Comparison of ENCODE assay signal across 8 mouse cellular contexts in the genomic region with DNA sequence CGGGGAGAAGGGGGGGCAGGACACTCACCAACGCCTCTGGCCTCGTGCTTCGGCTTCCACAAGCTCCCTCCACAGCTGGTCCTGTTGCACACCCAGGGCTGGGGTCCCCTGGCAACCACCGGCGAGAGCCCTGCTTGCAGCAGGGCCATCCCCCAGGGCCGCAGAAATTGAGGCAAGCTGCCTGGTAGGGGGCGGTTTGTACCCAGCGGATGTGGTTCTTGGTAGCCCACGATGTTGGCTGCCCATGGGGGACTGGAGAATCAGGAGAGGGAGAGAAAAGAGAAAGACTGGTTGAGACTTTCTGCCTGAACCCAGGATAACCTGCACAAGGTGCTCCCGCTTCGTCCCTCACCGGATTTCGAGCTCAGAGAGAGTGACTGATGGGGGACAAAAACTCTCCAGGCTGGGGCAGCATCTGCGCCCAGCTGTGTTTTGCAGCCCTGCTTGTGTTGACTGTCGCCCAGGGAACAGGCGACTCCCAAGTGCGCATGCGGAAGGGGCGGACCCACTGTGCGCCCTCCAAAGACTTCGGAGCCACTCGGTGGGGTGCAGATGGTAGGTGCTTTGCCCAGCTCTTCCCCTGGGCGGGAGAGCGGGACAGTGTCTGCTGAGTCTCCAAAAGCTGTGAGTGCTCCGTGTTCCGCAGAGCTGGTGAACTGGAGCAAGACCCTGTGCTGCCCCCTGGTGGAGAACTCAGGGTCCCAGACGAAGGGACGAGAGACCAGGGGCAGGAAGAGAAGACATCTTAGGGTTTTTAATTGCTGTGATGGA. TPM values are rescaled to one million over a fixed set of nuclear protein-coding genes. Genes with fewer than 3 reads are reported as not detected.
A peak's percentile ranks its signal among the peaks of the same experiment; 100 is the strongest.
DNase-seq lines count a peak whose midpoint lies in the region; ATAC-seq and TF ChIP-seq lines count a peak whose summit lies in the region.

A gene (minus strand): TSS at position 628 of the 771 bp plus-strand sequence.

- ATAC-seq in embryonic facial prominence, embryonic 15.5 days (ENCODE audit: insufficient number of reproducible peaks, low FRiP score, low TSS enrichment, low read depth) = peak; percentile 43; the same call in 1 of the 2 replicates
- peak; percentile 67 for ATAC-seq in heart, embryonic 12.5 days (ENCODE audit: insufficient number of reproducible peaks, low FRiP score)
- ATAC-seq in kidney, embryonic 15.5 days (replicated peaks; ENCODE audit: low FRiP score) = peak; percentile 66
- ATAC-seq in liver, embryonic 15.5 days (ENCODE audit: insufficient read depth) = no peak
- ATAC-seq in neural tube, embryonic 11.5 days (ENCODE audit: insufficient read depth, low FRiP score, low TSS enrichment) = peak; percentile 65
- peak; percentile 68; the same call in 1 of the 2 replicates for ATAC-seq in stomach, embryonic 16.5 days (ENCODE audit: insufficient read depth, low FRiP score)

- no peaks in the 10 kb centered on the region for H3K79me3 ChIP-seq in C2C12 (ENCODE audit: low read depth)

- H3K79me2 ChIP-seq in C2C12 (ENCODE audit: control insufficient read depth, insufficient read depth) = no peaks in the 10 kb centered on the region

- H3K9ac ChIP-seq in embryonic facial prominence, embryonic 15.5 days = peak within 1 kb of the TSS; percentile 16; the same call in 1 of the 2 replicates
- peak within 1 kb of the TSS; percentile 66 for H3K9ac ChIP-seq in heart, embryonic 12.5 days
- peak within 1 kb of the TSS; percentile 42; the same call in 1 of the 2 replicates for H3K9ac ChIP-seq in kidney, embryonic 15.5 days
- H3K9ac ChIP-seq in liver, embryonic 15.5 days = peak within 1 kb of the TSS; percentile 21; the same call in 1 of the 2 replicates
- H3K9ac ChIP-seq in neural tube, embryonic 11.5 days (ENCODE audit: low read length) = peak within 1 kb of the TSS; percentile 37; the same call in 1 of the 2 replicates
- H3K9ac ChIP-seq in stomach, embryonic 16.5 days (ENCODE audit: low read length) = peak within 1 kb of the TSS; percentile 72

- no peak for TF ChIP-seq POLR2A in bone marrow macrophage, adult 2 months (IDR thresholded peaks at IDR 0.05; ENCODE audit: borderline replicate concordance, low read depth, low read length)

- H3K4me2 ChIP-seq in embryonic facial prominence, embryonic 15.5 days (replicated peaks) = peak within 1 kb of the TSS; percentile 60
- H3K4me2 ChIP-seq in heart, embryonic 12.5 days = peak within 1 kb of the TSS; percentile 81
- H3K4me2 ChIP-seq in kidney, embryonic 15.5 days = peak within 1 kb of the TSS; percentile 66
- H3K4me2 ChIP-seq in liver, embryonic 15.5 days = peak within 1 kb of the TSS; percentile 68
- peak within 1 kb of the TSS; percentile 47 for H3K4me2 ChIP-seq in neural tube, embryonic 11.5 days (ENCODE audit: low read depth)
- peak within 1 kb of the TSS; percentile 67 for H3K4me2 ChIP-seq in stomach, embryonic 16.5 days (ENCODE audit: low read depth, low read length)

- H3ac ChIP-seq in C2C12 (ENCODE audit: control insufficient read depth, insufficient read length, low read depth) = no peak within 1 kb of the TSS

- no peaks in the 10 kb centered on the region for H3K27me3 ChIP-seq in C2C12 (ENCODE audit: control insufficient read depth, insufficient read depth, insufficient read length)
- H3K27me3 ChIP-seq in embryonic facial prominence, embryonic 15.5 days = no peaks in the 10 kb centered on the region
- no peaks in the 10 kb centered on the region for H3K27me3 ChIP-seq in heart, embryonic 12.5 days (replicated peaks)
- H3K27me3 ChIP-seq in kidney, embryonic 15.5 days = peaks cover 3% of the 10 kb centered on the region; the same call in 1 of the 2 replicates
- H3K27me3 ChIP-seq in liver, embryonic 15.5 days = peaks cover 16% of the 10 kb centered on the region; the same call in 1 of the 2 replicates
- no peaks in the 10 kb centered on the region for H3K27me3 ChIP-seq in neural tube, embryonic 11.5 days (ENCODE audit: control insufficient read depth, insufficient read depth, low read length)
- no peaks in the 10 kb centered on the region for H3K27me3 ChIP-seq in stomach, embryonic 16.5 days (ENCODE audit: control insufficient read depth, insufficient read depth, low read length)

- peak; percentile 83 for DNase-seq in neural tube, embryonic 11.5 days (ENCODE audit: low spot score)

- H3K36me3 ChIP-seq in C2C12 (ENCODE audit: control insufficient read depth, insufficient read depth) = no peaks in the 10 kb centered on the region
- no peaks in the 10 kb centered on the region for H3K36me3 ChIP-seq in embryonic facial prominence, embryonic 15.5 days
- H3K36me3 ChIP-seq in heart, embryonic 12.5 days = no peaks in the 10 kb centered on the region
- no peaks in the 10 kb centered on the region for H3K36me3 ChIP-seq in kidney, embryonic 15.5 days
- no peaks in the 10 kb centered on the region for H3K36me3 ChIP-seq in liver, embryonic 15.5 days (replicated peaks)
- no peaks in the 10 kb centered on the region for H3K36me3 ChIP-seq in neural tube, embryonic 11.5 days (ENCODE audit: control insufficient read depth, insufficient read depth, low read length)
- no peaks in the 10 kb centered on the region for H3K36me3 ChIP-seq in stomach, embryonic 16.5 days (ENCODE audit: control insufficient read depth, insufficient read depth, low read length)

- 5% methylated on average over 29 of the region's 29 CpGs for WGBS in embryonic facial prominence, embryonic 15.5 days
- 6% methylated on average over 29 of the region's 29 CpGs for WGBS in heart, embryonic 12.5 days
- WGBS in kidney, embryonic 15.5 days = 9% methylated on average over 29 of the region's 29 CpGs
- 6% methylated on average over 29 of the region's 29 CpGs for WGBS in liver, embryonic 15.5 days (ENCODE audit: insufficient replicate concordance)
- 8% methylated on average over 29 of the region's 29 CpGs for WGBS in neural tube, embryonic 11.5 days
- 5% methylated on average over 29 of the region's 29 CpGs for WGBS in stomach, embryonic 16.5 days

- no peak within 1 kb of the TSS for H3K27ac ChIP-seq in bone marrow macrophage, adult 2 months (ENCODE audit: insufficient read depth, low read depth, low read length)
- H3K27ac ChIP-seq in embryonic facial prominence, embryonic 15.5 days (replicated peaks) = no peak within 1 kb of the TSS
- H3K27ac ChIP-seq in heart, embryonic 12.5 days (ENCODE audit: poor library complexity, severe bottlenecking) = no peak within 1 kb of the TSS
- no peak within 1 kb of the TSS for H3K27ac ChIP-seq in kidney, embryonic 15.5 days
- H3K27ac ChIP-seq in liver, embryonic 15.5 days (replicated peaks) = no peak within 1 kb of the TSS
- H3K27ac ChIP-seq in neural tube, embryonic 11.5 days (ENCODE audit: low read depth, low read length) = no peak within 1 kb of the TSS
- no peak within 1 kb of the TSS for H3K27ac ChIP-seq in stomach, embryonic 16.5 days (ENCODE audit: low read length)

- peak; percentile 25 for TF ChIP-seq CTCF in C2C12 (IDR thresholded peaks at IDR 0.05; ENCODE audit: control insufficient read depth, insufficient read depth, insufficient read length)
- TF ChIP-seq CTCF in bone marrow macrophage, adult 2 months (IDR thresholded peaks at IDR 0.05; ENCODE audit: low read depth, low read length) = peak; percentile 88

- no peaks in the 10 kb centered on the region for H3K4me1 ChIP-seq in bone marrow macrophage, adult 2 months (ENCODE audit: control insufficient read depth, insufficient read depth, low read length)
- peaks cover 8% of the 10 kb centered on the region; the same call in 1 of the 2 replicates for H3K4me1 ChIP-seq in embryonic facial prominence, embryonic 15.5 days
- peaks cover 4% of the 10 kb centered on the region; the same call in 1 of the 2 replicates for H3K4me1 ChIP-seq in heart, embryonic 12.5 days (replicated peaks)
- H3K4me1 ChIP-seq in kidney, embryonic 15.5 days = peaks cover 7% of the 10 kb centered on the region
- peaks cover 8% of the 10 kb centered on the region for H3K4me1 ChIP-seq in liver, embryonic 15.5 days (replicated peaks)
- peaks cover 4% of the 10 kb centered on the region; the same call in 1 of the 2 replicates for H3K4me1 ChIP-seq in neural tube, embryonic 11.5 days (ENCODE audit: control insufficient read depth, insufficient read depth, low read length)
- peaks cover 8% of the 10 kb centered on the region; the same call in 1 of the 2 replicates for H3K4me1 ChIP-seq in stomach, embryonic 16.5 days (ENCODE audit: control insufficient read depth, insufficient read depth, low read length)

- no peaks in the 10 kb centered on the region for H3K9me3 ChIP-seq in embryonic facial prominence, embryonic 15.5 days (replicated peaks)
- 0 out of 2 replicates have a peak, but pooled peaks cover 11% of the 10 kb centered on the region for H3K9me3 ChIP-seq in heart, embryonic 12.5 days (replicated peaks)
- 0 out of 2 replicates have a peak, but pooled peaks cover 3% of the 10 kb centered on the region for H3K9me3 ChIP-seq in kidney, embryonic 15.5 days (replicated peaks)
- no peaks in the 10 kb centered on the region; the same call in 1 of the 2 replicates for H3K9me3 ChIP-seq in liver, embryonic 15.5 days (replicated peaks)
- H3K9me3 ChIP-seq in neural tube, embryonic 11.5 days (ENCODE audit: control insufficient read depth, low read length) = no peaks in the 10 kb centered on the region
- H3K9me3 ChIP-seq in stomach, embryonic 16.5 days (replicated peaks; ENCODE audit: control insufficient read depth, low read length) = peaks cover 4% of the 10 kb centered on the region; the same call in 1 of the 2 replicates

- no peak within 1 kb of the TSS for H3K4me3 ChIP-seq in C2C12 (ENCODE audit: insufficient read depth, poor library complexity, severe bottlenecking)
- peak within 1 kb of the TSS; percentile 64 for H3K4me3 ChIP-seq in bone marrow macrophage, adult 2 months (ENCODE audit: insufficient read depth, low read length)
- H3K4me3 ChIP-seq in embryonic facial prominence, embryonic 15.5 days (replicated peaks) = peak within 1 kb of the TSS; percentile 41
- H3K4me3 ChIP-seq in heart, embryonic 12.5 days = peak within 1 kb of the TSS; percentile 50
- H3K4me3 ChIP-seq in kidney, embryonic 15.5 days (replicated peaks) = peak within 1 kb of the TSS; percentile 44
- H3K4me3 ChIP-seq in liver, embryonic 15.5 days (replicated peaks) = peak within 1 kb of the TSS; percentile 49
- peak within 1 kb of the TSS; percentile 33 for H3K4me3 ChIP-seq in neural tube, embryonic 11.5 days (ENCODE audit: low read depth, low read length)
- H3K4me3 ChIP-seq in stomach, embryonic 16.5 days (replicated peaks; ENCODE audit: low read length) = peak within 1 kb of the TSS; percentile 53

RNA-seq across cellular contexts. Expression of the gene that starts here (rescaled TPM):
- 0.02 TPM for polyA plus RNA-seq in C2C12 (2012; fragmentation: generic; extraction: Trizol)
- 0.27 and 1.1 TPM in 2 replicates for polyA plus RNA-seq in bone marrow macrophage, adult 2 months (2012; ENCODE audit: insufficient read depth, insufficient read length, missing spikeins)
- 5.5 and 11.0 TPM in 2 replicates for polyA plus RNA-seq in embryonic facial prominence, embryonic 15.5 days (2015; fragmentation: Nextera tagmentation; extraction: Ambion mirVana)
- polyA plus RNA-seq in heart, embryonic 12.5 days (2016; fragmentation: Nextera tagmentation; extraction: Ambion mirVana) = 0.31 and 0.40 TPM in 2 replicates
- 0.40 and 0.76 TPM in 2 replicates for polyA plus RNA-seq in kidney, embryonic 15.5 days (2015; fragmentation: Nextera tagmentation; extraction: Ambion mirVana)
- polyA plus RNA-seq in liver, embryonic 15.5 days (2015; fragmentation: Nextera tagmentation; extraction: Ambion mirVana) = 0.08 TPM in 1 of 2 replicates, not detected in the other
- 0.65 and 0.89 TPM in 2 replicates for polyA plus RNA-seq in neural tube, embryonic 11.5 days (2014; fragmentation: Nextera tagmentation; extraction: Ambion mirVana)
- polyA plus RNA-seq in stomach, embryonic 16.5 days (2015; fragmentation: Nextera tagmentation; extraction: Ambion mirVana) = 0.22 and 0.34 TPM in 2 replicates

Comparison
In these comparisons a context has a peak if more than half of its experiments do, and no peak if none do; other contexts are left out.
1. Peak in ATAC-seq, H3K4me3 ChIP-seq, H3K9ac ChIP-seq and H3K4me2 ChIP-seq in heart, embryonic 12.5 days; RNA of the gene not detected or under 1 TPM.
2. Peak in ATAC-seq, H3K4me3 ChIP-seq, H3K9ac ChIP-seq and H3K4me2 ChIP-seq in kidney, embryonic 15.5 days; RNA of the gene not detected or under 1 TPM.
3. Peak in DNase-seq, ATAC-seq, H3K4me3 ChIP-seq, H3K9ac ChIP-seq and H3K4me2 ChIP-seq in neural tube, embryonic 11.5 days; RNA of the gene not detected or under 1 TPM.
4. Peak in ATAC-seq, H3K4me3 ChIP-seq, H3K9ac ChIP-seq and H3K4me2 ChIP-seq in stomach, embryonic 16.5 days; RNA of the gene not detected or under 1 TPM.
5. H3K9ac ChIP-seq: peak in every context shown above with its lines; median percentile 72 in stomach, embryonic 16.5 days; 66 in heart, embryonic 12.5 days; 42 in kidney, embryonic 15.5 days; 37 in neural tube, embryonic 11.5 days; 21 in liver, embryonic 15.5 days; 16 in embryonic facial prominence, embryonic 15.5 days.